Mouse (Mus musculus): Measurements from ENCODE around the gene Hpdl. TPM values are rescaled to one million over a fixed set of nuclear protein-coding genes. Genes with fewer than 3 reads are reported as not detected.

The Hpdl gene
- polyA plus RNA-seq, 1 experiment from 2014 or later: 0.99 TPM

GRCm38 (mm10) chr4:116824541-116825004 is 3.1 kb upstream of the Hpdl start:
- WGBS: 1% methylated on average over 29 of the region's 29 CpGs
- Histone ChIP-seq H3K4me3 (ENCODE audit: low read depth, low read length) (peak overlapping the region; percentile 55), H3K36me3 (ENCODE audit: control insufficient read depth, insufficient read depth) (no peaks in the 10 kb centered on the region), H3K9ac (ENCODE audit: low read depth, low read length) (peak overlapping the region; percentile 63), H3K9me3 (ENCODE audit: control insufficient read depth) (no peaks in the 10 kb centered on the region), H3K27me3 (replicated peaks; ENCODE audit: control insufficient read depth, insufficient read depth, low read length) (0 out of 2 replicates have a peak, but pooled peaks cover 6% of the 10 kb centered on the region), H3K4me1 (replicated peaks; ENCODE audit: control insufficient read depth, insufficient read depth, low read length) (no peaks in the 10 kb centered on the region; the same call in 1 of the 2 replicates), H3K4me2 (replicated peaks; ENCODE audit: low read depth) (peak overlapping the region; percentile 74), H3K27ac (ENCODE audit: low read depth, low read length) (peak overlapping the region; percentile 78)
- ATAC-seq: peak; percentile 24; the same call in 1 of the 2 replicates
- no peak for TF ChIP-seq CTCF (IDR thresholded peaks at IDR 0.05; ENCODE audit: low read depth)

GRCm38 (mm10) chr4:116820902-116821693 is 409 bp downstream of the Hpdl start:
- Histone ChIP-seq H3K4me2 (replicated peaks; ENCODE audit: low read depth) (peak overlapping the region; percentile 93), H3K27me3 (replicated peaks; ENCODE audit: control insufficient read depth, insufficient read depth, low read length) (0 out of 2 replicates have a peak, but pooled peaks cover 6% of the 10 kb centered on the region), H3K4me1 (replicated peaks; ENCODE audit: control insufficient read depth, insufficient read depth, low read length) (no peaks in the 10 kb centered on the region; the same call in 1 of the 2 replicates), H3K4me3 (ENCODE audit: low read depth, low read length) (peak overlapping the region; percentile 49), H3K36me3 (ENCODE audit: control insufficient read depth, insufficient read depth) (no peaks in the 10 kb centered on the region; the same call in 1 of the 2 replicates), H3K27ac (ENCODE audit: low read depth, low read length) (no peak overlapping the region), H3K9me3 (ENCODE audit: control insufficient read depth) (no peaks in the 10 kb centered on the region), H3K9ac (ENCODE audit: low read depth, low read length) (peak overlapping the region; percentile 35; the same call in 1 of the 2 replicates)
- peak; percentile 86 for ATAC-seq
- peak; percentile 62 for TF ChIP-seq CTCF (IDR thresholded peaks at IDR 0.05; ENCODE audit: low read depth)
- WGBS: under 1% methylated on average over 51 of the region's 51 CpGs

GRCm38 (mm10) chr4:116819968-116820901 is 1.3 kb downstream of the Hpdl start:
- H3K4me1 ChIP-seq (replicated peaks; ENCODE audit: control insufficient read depth, insufficient read depth, low read length): no peaks in the 10 kb centered on the region; the same call in 1 of the 2 replicates
- ATAC-seq: no peak
- H3K27ac ChIP-seq (ENCODE audit: low read depth, low read length): no peak overlapping the region
- 0 out of 2 replicates have a peak, but pooled peaks cover 6% of the 10 kb centered on the region for H3K27me3 ChIP-seq (replicated peaks; ENCODE audit: control insufficient read depth, insufficient read depth, low read length)
- TF ChIP-seq CTCF (IDR thresholded peaks at IDR 0.05; ENCODE audit: low read depth): no peak
- WGBS: 34% methylated on average over 32 of the region's 32 CpGs
- H3K9me3 ChIP-seq (ENCODE audit: control insufficient read depth): no peaks in the 10 kb centered on the region
- peak overlapping the region; percentile 49 for H3K4me3 ChIP-seq (ENCODE audit: low read depth, low read length)
- peak overlapping the region; percentile 93 for H3K4me2 ChIP-seq (replicated peaks; ENCODE audit: low read depth)
- peak overlapping the region; percentile 40; the same call in 1 of the 2 replicates for H3K9ac ChIP-seq (ENCODE audit: low read depth, low read length)
- H3K36me3 ChIP-seq (ENCODE audit: control insufficient read depth, insufficient read depth): no peaks in the 10 kb centered on the region; the same call in 1 of the 2 replicates

DNA sequence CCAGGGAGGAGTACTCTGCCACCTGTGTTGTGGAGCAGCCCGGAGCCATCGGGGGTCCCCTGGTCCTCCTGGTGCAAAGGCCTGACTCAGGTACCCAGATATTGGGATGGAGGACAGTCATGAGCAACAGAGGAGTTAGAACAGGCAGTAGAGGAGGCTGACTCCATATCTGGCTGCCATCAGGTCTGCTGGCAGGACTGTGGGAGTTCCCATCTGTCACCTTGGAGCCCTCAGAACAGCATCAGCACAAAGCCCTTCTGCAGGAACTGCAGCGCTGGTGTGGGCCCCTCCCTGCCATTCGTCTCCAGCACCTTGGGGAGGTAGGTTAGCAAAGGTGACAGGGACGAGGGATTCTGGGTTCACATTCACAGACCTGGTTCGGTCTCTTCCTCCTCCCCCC is 4.0 kb downstream of the Hpdl start:
- ATAC-seq: no peak
- no peaks in the 10 kb centered on the region for H3K9me3 ChIP-seq (ENCODE audit: control insufficient read depth)
- WGBS: 92% methylated on average over 6 of the region's 6 CpGs
- 0 out of 2 replicates have a peak, but pooled peaks cover 6% of the 10 kb centered on the region for H3K27me3 ChIP-seq (replicated peaks; ENCODE audit: control insufficient read depth, insufficient read depth, low read length)
- H3K4me3 ChIP-seq (ENCODE audit: low read depth, low read length): no peak overlapping the region
- H3K4me1 ChIP-seq (replicated peaks; ENCODE audit: control insufficient read depth, insufficient read depth, low read length): no peaks in the 10 kb centered on the region; the same call in 1 of the 2 replicates
- H3K9ac ChIP-seq (ENCODE audit: low read depth, low read length): no peak overlapping the region
- H3K4me2 ChIP-seq (replicated peaks; ENCODE audit: low read depth): no peak overlapping the region
- no peak for TF ChIP-seq CTCF (IDR thresholded peaks at IDR 0.05; ENCODE audit: low read depth)
- no peak overlapping the region for H3K27ac ChIP-seq (ENCODE audit: low read depth, low read length)
- no peaks in the 10 kb centered on the region; the same call in 1 of the 2 replicates for H3K36me3 ChIP-seq (ENCODE audit: control insufficient read depth, insufficient read depth)

DNA sequence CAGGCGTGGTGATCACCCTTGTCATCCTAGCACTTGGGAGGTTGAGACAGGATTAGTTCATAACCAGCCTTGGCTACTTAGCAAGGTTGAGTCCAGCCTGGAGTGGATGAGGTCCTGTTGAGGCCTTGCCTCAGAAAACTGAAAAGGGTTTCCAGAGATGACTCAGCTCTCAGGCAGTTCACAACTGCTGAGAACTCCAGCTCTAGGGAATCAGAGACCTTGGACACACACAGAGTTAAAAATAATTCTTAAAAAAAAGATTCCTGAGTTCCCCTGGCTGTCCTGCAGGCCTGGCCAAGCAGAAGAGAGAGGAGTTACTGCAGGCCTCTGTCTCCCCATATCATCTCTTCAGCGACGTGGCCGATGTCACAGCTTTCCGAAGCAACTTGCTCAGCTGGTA is 6.2 kb downstream of the Hpdl start:
- Histone ChIP-seq H3K36me3 (ENCODE audit: control insufficient read depth, insufficient read depth) (no peaks in the 10 kb centered on the region; the same call in 1 of the 2 replicates), H3K9me3 (ENCODE audit: control insufficient read depth) (no peaks in the 10 kb centered on the region), H3K4me3 (ENCODE audit: low read depth, low read length) (no peak overlapping the region), H3K4me1 (replicated peaks; ENCODE audit: control insufficient read depth, insufficient read depth, low read length) (no peaks in the 10 kb centered on the region), H3K27ac (ENCODE audit: low read depth, low read length) (no peak overlapping the region), H3K4me2 (replicated peaks; ENCODE audit: low read depth) (no peak overlapping the region), H3K27me3 (replicated peaks; ENCODE audit: control insufficient read depth, insufficient read depth, low read length) (0 out of 2 replicates have a peak, but pooled peaks cover under 1% of the 10 kb centered on the region), H3K9ac (ENCODE audit: low read depth, low read length) (no peak overlapping the region)
- ATAC-seq: no peak
- 83% methylated on average over 5 of the region's 5 CpGs for WGBS
- TF ChIP-seq CTCF (IDR thresholded peaks at IDR 0.05; ENCODE audit: low read depth): no peak
